Mouse (Mus musculus) small intestine, adult 2 months (tissue): ENCODE measurements at regions not wholly inside any gene's neighbourhood (a gene's known extent, or its start where the extent isn't known, plus 50 kb on each side); places are given as distances from the start of the nearest gene placed in this dataset.

Experiments used
- CTCF ChIP-seq: fragments of 200-500 bp; IDR thresholded peaks from 2 replicates; pipeline ENCODE4 v1.5.1; 2012; ENCODE audit warnings: low read depth, mild to moderate bottlenecking, control low read depth, inconsistent platforms, low read length, moderate library complexity, mixed read lengths; ENCODE audit not compliant: insufficient replicate concordance, insufficient read length; ENCODE audit errors: extremely low read depth
- POLR2A ChIP-seq: fragments of 200-500 bp; IDR thresholded peaks from 2 replicates; pipeline ENCODE4 v1.6.1; 2012; ENCODE audit warnings: low read depth, mild to moderate bottlenecking, control low read depth, inconsistent platforms, low read length, moderate library complexity

DNA sequence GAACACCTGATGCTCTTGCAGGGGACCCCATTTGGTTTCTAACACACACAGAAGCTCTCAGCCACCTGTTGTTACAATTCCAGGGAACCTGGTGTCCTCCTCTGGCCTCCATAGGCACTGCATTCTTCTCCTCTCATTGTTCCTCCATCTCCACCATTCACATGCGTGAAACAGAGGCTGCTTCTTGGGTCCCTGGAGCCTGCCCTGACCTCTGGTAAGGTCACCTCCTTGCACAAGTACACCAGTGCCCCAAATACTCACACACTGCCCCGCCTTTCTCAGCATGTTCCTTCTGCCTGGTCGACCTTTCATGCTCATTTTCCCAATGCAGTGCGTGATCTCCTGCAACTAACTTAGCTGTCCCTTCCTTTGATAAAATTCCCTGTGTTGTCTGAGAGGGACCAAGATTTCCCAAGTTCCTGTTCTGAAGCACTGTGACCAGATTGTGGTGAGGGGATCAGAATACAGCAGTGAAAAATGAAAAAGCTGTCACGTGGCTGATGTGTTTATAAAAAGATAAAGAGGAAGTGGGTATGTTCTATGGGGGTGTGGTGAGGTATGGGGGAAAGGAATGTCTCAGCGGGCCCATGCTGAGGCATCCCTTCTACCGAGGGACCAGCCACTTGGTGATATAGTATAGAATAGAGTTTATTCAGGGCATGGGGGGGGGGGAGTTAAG lies 61.0 kb upstream of the Kl start:
- TF ChIP-seq POLR2A (no peak), CTCF (no peak)
